14 mouse cellular contexts compared by ENCODE assay signal in genomic region chr11:78600496-78600895, GRCm38 (mm10). TPM values are rescaled to one million over a fixed set of nuclear protein-coding genes. Genes with fewer than 3 reads are reported as not detected.
A peak's percentile ranks its signal among the peaks of the same experiment; 100 is the strongest.
DNase-seq lines count a peak whose midpoint lies in the region; ATAC-seq and TF ChIP-seq lines count a peak whose summit lies in the region.
"Had no signal": no experiment of that assay in that cellular context is flagged by ENCODE, and none has a peak within 500 bp of the region (broad histone marks: within the 10 kb centered on the region; RNA-seq: fewer than 3 reads in every experiment).

No protein-coding gene starts in this region.

- no peak overlapping the region for H3K4me2 ChIP-seq in kidney, embryonic 16.5 days (replicated peaks; ENCODE audit: low read depth, low read length)
- H3K4me2 ChIP-seq in neural tube, embryonic 15.5 days: no peak overlapping the region
- H3K4me2 ChIP-seq: liver, embryonic 15.5 days had no signal

- peaks cover 4% of the 10 kb centered on the region; the same call in 1 of the 2 replicates for H3K4me1 ChIP-seq in kidney, adult 2 months (ENCODE audit: control insufficient read depth, insufficient read depth, low read length)
- H3K4me1 ChIP-seq in kidney, embryonic 16.5 days (ENCODE audit: insufficient read depth, low read length): no peaks in the 10 kb centered on the region
- H3K4me1 ChIP-seq in neural tube, embryonic 15.5 days: peaks cover 7% of the 10 kb centered on the region; the same call in 1 of the 2 replicates

- no peaks in the 10 kb centered on the region for H3K9me3 ChIP-seq in kidney, embryonic 16.5 days (ENCODE audit: low read length)
- no peaks in the 10 kb centered on the region for H3K9me3 ChIP-seq in neural tube, embryonic 15.5 days (replicated peaks)
- H3K9me3 ChIP-seq: liver, embryonic 15.5 days had no signal

- H3K27ac ChIP-seq in kidney, adult 2 months (ENCODE audit: insufficient read depth, low read depth, low read length): peak overlapping the region; percentile 2; the same call in 1 of the 2 replicates
- H3K27ac ChIP-seq in kidney, embryonic 16.5 days (ENCODE audit: low read length): no peak overlapping the region
- H3K27ac ChIP-seq in macrophage: peak overlapping the region; percentile 77
- no peak overlapping the region for H3K27ac ChIP-seq in neural tube, embryonic 15.5 days (replicated peaks)
- H3K27ac ChIP-seq: heart, adult 2 months; liver, embryonic 15.5 days had no signal

- no peak for TF ChIP-seq POLR2A in kidney, adult 2 months (IDR thresholded peaks at IDR 0.05; ENCODE audit: low read depth, low read length)
- no peak for TF ChIP-seq POLR2A in brain, embryonic 14.5 days (IDR thresholded peaks at IDR 0.05; ENCODE audit: borderline replicate concordance, extremely low read depth, insufficient read depth, insufficient read length, poor library complexity, severe bottlenecking)

- DNase-seq in kidney, adult 2 months: no peak
- DNase-seq in 416B (ENCODE audit: low read depth): peak; percentile 63
- DNase-seq in brain, embryonic 14.5 days (ENCODE audit: low read depth): peak; percentile 30
- DNase-seq in gastrocnemius, adult 18-20 months (ENCODE audit: low spot score): no peak
- no peak for DNase-seq in urinary bladder, postnatal 4 days (ENCODE audit: low spot score in 2 of 2)
- DNase-seq: B cell, adult 2 months; cerebellum, adult 8-10 months; heart, postnatal 14 days; right cerebral cortex, postnatal 4 days had no signal

- no peaks in the 10 kb centered on the region for H3K36me3 ChIP-seq in kidney, adult 2 months (ENCODE audit: control insufficient read depth, insufficient read depth, low read length)
- no peaks in the 10 kb centered on the region for H3K36me3 ChIP-seq in kidney, embryonic 16.5 days (ENCODE audit: insufficient read depth, low read length)
- no peaks in the 10 kb centered on the region for H3K36me3 ChIP-seq in macrophage (ENCODE audit: inconsistent target)
- no peaks in the 10 kb centered on the region for H3K36me3 ChIP-seq in neural tube, embryonic 15.5 days
- H3K36me3 ChIP-seq: liver, embryonic 15.5 days had no signal

- 65% methylated on average over 3 of the region's 3 CpGs for WGBS in kidney, adult 2 months
- WGBS in kidney, embryonic 16.5 days: 60% methylated on average over 3 of the region's 3 CpGs
- 10% methylated on average over 3 of the region's 3 CpGs for WGBS in macrophage (ENCODE audit: missing documents)
- 86% methylated on average over 3 of the region's 3 CpGs for WGBS in neural tube, embryonic 15.5 days

- H3K27me3 ChIP-seq in kidney, adult 2 months (replicated peaks; ENCODE audit: control insufficient read depth, insufficient read depth, low read length): no peaks in the 10 kb centered on the region
- H3K27me3 ChIP-seq in kidney, embryonic 16.5 days (ENCODE audit: insufficient read depth, low read length): no peaks in the 10 kb centered on the region
- no peaks in the 10 kb centered on the region for H3K27me3 ChIP-seq in neural tube, embryonic 15.5 days (replicated peaks)
- H3K27me3 ChIP-seq: liver, embryonic 15.5 days had no signal

- no peak for ATAC-seq in kidney, embryonic 16.5 days (ENCODE audit: low FRiP score, low TSS enrichment)
- no peak for ATAC-seq in neural tube, embryonic 15.5 days (ENCODE audit: low FRiP score)

- no peak overlapping the region for H3K4me3 ChIP-seq in kidney, adult 2 months (ENCODE audit: insufficient read depth, low read depth, low read length)
- H3K4me3 ChIP-seq in kidney, embryonic 16.5 days (ENCODE audit: low read length): no peak overlapping the region
- no peak overlapping the region for H3K4me3 ChIP-seq in macrophage (ENCODE audit: inconsistent target)
- no peak overlapping the region for H3K4me3 ChIP-seq in neural tube, embryonic 15.5 days (replicated peaks)
- H3K4me3 ChIP-seq: heart, adult 2 months; liver, embryonic 15.5 days had no signal

- no peak for TF ChIP-seq CTCF in kidney, adult 2 months (conservative IDR thresholded peaks at IDR 0.05; ENCODE audit: insufficient read depth, insufficient read length, low read depth, low read length)
- TF ChIP-seq CTCF in brain, embryonic 14.5 days (IDR thresholded peaks at IDR 0.05; ENCODE audit: borderline replicate concordance, extremely low read depth, insufficient read depth, insufficient read length): no peak

- H3K79me2 ChIP-seq in macrophage (ENCODE audit: inconsistent target): no peaks in the 10 kb centered on the region

- no peak overlapping the region for H3K9ac ChIP-seq in kidney, embryonic 16.5 days (replicated peaks; ENCODE audit: low read length)
- no peak overlapping the region for H3K9ac ChIP-seq in neural tube, embryonic 15.5 days (replicated peaks)
- H3K9ac ChIP-seq: liver, embryonic 15.5 days had no signal

RNA-seq across cellular contexts. Expression of gene Tmem97, which starts 49.9 kb away (rescaled TPM):
- 34.4 and 41.9 TPM in 2 replicates for polyA plus RNA-seq in kidney, adult 2 months (2012; rRNA removed)
- polyA plus RNA-seq in kidney, embryonic 16.5 days (2015; fragmentation: Nextera tagmentation; extraction: Ambion mirVana): 70.7 and 75.1 TPM in 2 replicates
- 15.2 and 16.6 TPM in 2 replicates for polyA plus RNA-seq in brain, embryonic 14.5 days (2012; rRNA removed)
- 1 to 10 TPM in 17 of 26 experiments, under 1 TPM in 5, not detected in 4; 0.45 to 5.4 (median 1.7) TPM for total RNA-seq in macrophage (2018; cell fraction: chromatin; rRNA removed)
- total RNA-seq in macrophage (2018; cell fraction: cytosol; rRNA removed): 10 to 100 TPM; 36.4 to 66.1 (median 54.6) TPM
- total RNA-seq in macrophage (2018; cell fraction: nucleus; rRNA removed): 10 to 100 TPM in 25 of 26 experiments, 1 to 10 TPM in 1; 3.0 to 48.3 (median 24.9) TPM
- 48.9 to 61.4 TPM (median 53.9 TPM) in 3 replicates for polyA plus RNA-seq in macrophage (2018)
- total RNA-seq in gastrocnemius, adult 18-20 months (2021): 1 to 10 TPM; 1.0 to 1.5 TPM
- 43.1 and 50.4 TPM in 2 replicates for polyA plus RNA-seq in neural tube, embryonic 15.5 days (2015; fragmentation: Nextera tagmentation; extraction: Ambion mirVana)

Comparison
In these comparisons a context has a peak if more than half of its experiments do, and no peak if none do; other contexts are left out.
1. H3K27ac ChIP-seq: peak in kidney, adult 2 months (single experiment) and macrophage (single experiment); none in kidney, embryonic 16.5 days (single experiment) and neural tube, embryonic 15.5 days (single experiment).
2. DNase-seq: peak in 416B (single experiment) and brain, embryonic 14.5 days (single experiment); none in kidney, adult 2 months (single experiment), gastrocnemius, adult 18-20 months (single experiment) and urinary bladder, postnatal 4 days (0 of 2).